Mouse (Mus musculus): ENCODE results near the gene Ubc.
"Not testable (repeated sequence)": the region's sequence is repeated elsewhere in the genome, so short reads cannot be mapped to it uniquely, and the experiment has no call there.

Ubc gene

DNA sequence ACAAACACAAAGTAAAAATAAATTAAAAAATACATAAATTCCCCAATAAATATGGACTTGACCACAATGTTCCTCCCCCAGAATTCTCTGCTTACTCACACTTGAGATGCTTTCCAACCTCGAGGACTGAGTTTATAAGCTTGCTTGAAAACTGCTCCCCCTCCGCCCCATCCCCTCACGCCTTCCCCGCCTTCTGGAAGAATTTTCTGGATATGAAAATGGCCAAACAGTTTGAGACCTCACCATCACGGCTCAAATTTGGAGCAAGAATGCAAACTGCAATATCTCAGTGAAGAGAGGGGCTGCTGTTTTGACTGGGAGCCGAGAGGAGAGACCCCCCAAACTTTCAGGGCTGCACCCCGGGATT lies 14.5 kb upstream of the Ubc start:
- DNase-seq (ENCODE audit: low spot score): no peak

DNA sequence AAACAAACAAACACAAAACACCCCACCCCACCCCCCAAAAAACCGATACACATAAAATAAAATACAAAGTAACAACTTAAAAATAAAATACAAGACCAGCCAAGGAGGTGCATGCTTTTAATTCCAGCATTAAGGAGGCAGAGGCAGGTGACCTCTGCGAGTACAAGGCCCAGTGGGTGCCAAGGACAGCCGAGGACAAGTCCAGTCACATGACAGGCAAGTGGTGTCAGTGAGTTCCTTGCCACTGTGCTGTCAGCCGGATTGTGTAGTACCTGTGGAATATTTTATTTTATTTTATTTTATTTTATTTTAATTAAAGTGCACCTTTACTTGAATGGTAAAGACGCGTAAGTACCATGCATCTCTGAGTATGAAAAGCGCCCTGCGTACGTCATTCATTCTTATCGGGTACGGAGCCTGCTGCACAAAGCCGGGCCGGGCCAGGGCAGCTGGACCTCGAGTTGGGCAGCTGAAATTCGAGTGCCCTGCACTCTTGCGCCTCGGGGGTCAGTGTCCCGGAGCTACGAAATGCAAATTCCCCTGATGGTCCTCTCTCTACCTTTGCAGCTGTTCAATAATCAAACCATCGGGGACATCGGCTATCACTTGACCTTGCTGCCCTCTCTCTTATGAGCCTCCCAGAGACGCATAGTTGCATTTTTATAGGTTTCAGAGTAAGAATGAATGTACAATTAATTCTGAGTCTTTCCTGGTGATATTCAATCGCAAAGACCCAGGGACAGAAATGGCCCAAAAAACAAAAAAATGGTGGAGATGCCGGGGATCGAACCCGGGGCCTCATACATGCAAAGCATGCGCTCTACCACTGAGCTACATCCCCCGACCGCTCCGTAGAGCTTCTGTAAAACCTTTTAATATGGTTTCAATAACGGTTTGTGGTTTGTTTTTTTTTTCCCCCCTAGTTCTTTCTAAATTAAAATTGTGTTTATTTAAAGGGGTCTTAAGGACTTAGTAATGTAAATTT lies 13.8 kb upstream of the Ubc start:
- peak; percentile 76 for DNase-seq (ENCODE audit: low spot score)

DNA sequence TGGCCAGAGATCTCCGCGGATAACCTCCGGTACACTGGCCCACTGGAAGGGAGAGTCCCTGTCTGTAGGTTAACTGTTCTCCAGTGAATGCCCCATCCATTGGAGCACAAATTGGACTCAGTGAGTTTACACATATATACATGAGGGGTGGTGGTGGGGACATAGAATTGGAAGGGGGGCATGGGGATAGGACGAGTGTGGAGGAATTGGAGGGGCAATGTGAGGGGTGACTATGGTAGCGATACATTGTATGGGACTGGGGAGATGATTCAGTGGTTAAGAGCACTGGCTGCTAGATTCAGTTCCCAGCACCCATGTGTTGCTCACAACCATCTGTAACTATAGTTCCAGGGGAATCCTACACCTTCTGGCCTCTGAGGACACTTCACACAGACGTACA lies 13.0 kb upstream of the Ubc start:
- no peak for DNase-seq (ENCODE audit: low spot score)

DNA sequence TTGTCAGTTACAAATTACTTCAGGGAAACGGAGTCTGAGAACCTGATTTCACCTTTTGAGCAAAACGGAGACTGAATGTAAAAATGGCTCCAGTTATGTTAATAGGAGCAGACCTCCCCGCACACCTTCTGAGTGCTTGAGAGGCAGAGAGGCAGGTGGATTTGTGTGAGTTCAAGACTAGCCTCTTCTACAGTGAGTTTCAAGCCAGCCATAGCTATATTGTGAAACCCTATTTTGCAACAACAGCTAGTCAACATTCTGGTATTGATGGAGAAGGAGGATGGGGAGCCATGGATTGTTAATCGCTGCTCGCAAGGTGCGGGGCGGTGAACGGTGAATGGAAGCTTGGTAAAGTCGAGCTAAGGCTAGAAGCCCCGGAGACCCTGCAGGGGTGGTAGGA lies 12.5 kb upstream of the Ubc start:
- no peak for DNase-seq (ENCODE audit: low spot score)

DNA sequence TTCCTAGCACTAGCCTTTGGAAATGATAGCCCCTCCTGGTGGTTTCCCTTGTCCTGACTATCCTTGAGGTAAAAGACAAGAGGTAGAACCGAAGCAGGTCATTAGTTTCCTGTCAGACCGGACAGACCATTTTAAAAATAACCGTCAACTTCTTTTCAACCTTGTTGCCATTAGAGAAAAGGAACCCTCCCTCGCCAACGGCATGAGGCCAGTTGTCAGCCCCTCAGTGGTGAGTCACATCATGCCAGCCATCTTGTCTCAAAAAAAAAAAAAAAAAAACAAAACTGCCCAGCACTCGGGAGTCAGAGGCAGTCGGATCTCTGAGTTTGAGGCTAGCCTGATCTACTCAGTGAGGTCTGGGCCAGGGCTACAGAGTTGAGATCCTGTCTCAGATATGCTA lies 10.9 kb upstream of the Ubc start:
- DNase-seq (ENCODE audit: low spot score): no peak

DNA sequence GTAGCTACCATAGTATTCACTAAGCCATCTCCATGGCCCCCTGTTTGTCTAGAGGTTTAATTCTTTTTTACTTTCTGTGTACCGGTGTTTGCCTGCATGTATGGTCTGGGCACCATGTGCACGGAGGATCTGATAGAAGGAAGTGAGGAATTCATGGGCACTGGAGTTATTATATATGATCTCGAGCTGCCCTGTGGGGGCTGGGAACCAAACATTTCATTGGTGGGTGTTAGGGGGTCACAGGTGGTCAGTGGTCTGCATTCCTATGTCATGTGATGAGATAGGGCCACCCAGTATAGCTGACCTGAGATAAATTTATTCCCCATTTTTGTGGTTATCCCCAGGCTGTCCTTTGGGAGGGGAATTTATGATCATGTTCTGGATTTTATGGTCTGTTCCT lies 5.0 kb upstream of the Ubc start:
- no peak for DNase-seq (ENCODE audit: low spot score)

DNA sequence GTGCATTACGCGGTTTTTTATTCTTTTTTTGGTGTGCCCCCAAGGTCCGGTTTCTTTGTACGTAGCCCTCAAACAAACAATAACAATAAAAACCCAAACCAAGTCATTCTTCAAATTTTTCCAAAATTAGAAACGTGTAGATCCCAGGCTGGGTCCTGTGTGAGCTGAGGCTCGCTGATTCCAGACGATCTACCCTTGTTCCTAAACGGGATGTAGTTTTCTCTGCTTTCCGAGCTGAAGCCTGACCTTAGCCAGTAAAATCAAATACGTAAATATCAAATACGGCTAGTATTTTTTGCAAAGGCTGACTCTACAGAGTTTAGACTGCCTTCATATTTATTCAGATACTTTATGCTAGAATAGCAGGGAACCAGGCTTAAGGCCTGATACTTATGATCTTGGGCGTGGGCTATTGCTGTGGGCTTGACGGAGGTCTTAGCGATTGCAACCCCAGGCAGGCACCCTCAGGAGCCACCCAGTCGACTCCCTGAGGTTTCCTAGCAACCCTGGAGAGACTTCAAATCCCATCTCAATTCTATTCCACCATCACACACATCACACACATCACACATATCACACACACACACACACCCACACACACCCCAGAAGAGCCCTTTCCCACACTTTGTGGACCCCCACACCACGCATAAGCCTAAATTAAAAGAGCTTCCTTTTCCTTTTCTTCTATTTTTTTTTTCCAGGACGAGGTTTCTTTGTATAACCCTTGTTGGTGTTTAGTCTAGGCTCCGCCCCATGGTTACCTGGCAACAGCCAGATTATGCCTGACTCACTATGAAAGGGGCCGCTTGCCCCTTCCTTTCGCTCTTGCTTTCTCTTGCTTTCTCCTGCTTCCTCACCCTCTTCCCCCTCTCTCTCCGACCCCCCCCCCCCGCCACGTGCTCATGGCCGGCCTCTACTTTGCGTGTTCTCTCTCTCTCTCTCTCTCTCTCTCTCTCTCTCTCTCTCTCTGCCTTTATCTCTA lies 3.9 kb upstream of the Ubc start:
- DNase-seq (ENCODE audit: low spot score): no peak

DNA sequence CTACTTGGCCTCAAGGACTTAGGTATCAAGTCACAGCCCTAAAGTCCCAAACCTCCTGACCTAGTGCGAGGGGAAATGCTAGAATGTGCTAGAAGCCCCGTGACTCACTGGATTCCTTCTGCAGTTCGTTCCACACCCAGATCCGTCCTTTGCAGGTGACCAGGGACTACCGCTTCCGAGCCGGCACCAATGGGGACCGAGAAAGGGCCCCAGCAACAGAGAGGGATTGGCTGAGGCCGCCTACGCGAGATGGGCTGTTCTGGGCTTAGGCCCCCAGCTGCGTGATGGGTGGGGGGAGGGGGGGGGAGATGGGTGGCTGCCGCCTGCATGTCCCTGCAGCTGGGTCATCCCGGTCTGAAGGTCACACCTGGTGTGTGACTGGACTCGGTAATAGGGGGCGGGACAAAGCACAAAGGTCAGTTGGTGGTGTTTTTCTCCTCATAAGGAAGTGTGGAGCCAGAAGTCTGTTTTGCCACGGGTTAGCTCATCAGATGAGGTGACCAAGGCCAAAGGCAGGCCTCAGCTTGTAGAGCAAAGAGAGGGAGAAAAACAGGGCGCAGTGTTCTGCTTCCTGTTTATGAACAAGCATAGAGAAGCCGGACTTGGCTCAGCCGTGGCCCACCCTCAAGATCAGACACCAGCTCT lies 3.1 kb upstream of the Ubc start:
- peak; percentile 95 for DNase-seq (ENCODE audit: low spot score)

DNA sequence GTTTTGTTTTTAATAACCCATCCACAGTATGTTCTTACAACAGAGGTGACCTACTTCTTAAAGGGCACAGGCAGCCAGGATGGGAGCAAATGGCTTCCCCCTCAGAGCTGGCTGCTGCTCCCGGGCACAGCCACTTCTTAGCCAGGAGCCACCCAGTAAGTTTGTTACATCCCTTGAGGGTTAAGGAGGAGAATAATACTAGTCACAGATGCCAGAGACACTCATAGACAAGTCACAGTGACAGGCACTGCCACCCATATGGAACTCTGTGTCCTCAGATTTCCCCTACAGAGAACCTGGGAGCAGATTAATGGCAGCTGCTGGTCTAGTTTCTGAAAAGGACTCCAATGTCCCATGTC lies 2.6 kb upstream of the Ubc start:
- DNase-seq (ENCODE audit: low spot score): no peak

DNA sequence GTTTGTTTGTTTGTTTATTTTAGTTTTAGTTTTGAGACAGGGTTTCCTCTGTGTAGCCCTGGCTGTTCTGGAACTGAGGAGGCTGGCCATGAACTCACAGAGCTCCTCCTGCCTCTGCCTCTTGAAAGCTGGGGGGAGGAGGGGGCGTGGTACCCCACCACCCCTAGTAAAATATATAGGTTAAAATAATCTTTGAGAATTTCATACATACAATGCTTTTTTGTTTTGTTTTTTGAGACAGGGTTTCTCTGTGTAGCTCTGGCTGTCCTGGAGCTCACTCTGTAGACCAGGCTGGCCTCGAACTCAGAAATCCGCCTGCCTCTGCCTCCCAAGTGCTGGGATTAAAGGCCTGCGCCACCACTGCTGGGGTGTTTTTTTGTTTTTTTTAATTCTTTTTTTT lies 2.2 kb upstream of the Ubc start:
- not testable (repeated sequence) for DNase-seq (ENCODE audit: low spot score)

DNA sequence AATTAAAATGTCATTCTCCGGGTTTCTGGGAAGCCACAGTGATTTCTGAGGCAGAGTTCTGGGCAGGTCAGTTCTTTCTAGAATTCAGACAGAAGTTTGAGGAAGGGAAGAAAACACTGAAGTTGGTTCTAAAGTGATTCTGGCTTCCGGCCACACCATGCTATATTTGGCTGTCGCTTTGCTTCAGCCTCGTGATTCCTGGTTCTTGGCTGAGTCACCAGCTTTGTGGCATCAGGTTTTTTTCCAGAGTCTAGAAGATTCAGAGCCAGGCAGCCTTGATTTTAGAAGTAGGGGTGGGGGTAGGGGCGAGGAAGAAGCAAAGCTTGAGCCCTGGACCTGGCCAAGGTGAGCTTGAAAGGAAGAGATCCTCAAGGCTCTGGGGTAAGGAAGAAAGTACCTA lies 1.6 kb upstream of the Ubc start:
- peak; percentile 80 for DNase-seq (ENCODE audit: low spot score)

DNA sequence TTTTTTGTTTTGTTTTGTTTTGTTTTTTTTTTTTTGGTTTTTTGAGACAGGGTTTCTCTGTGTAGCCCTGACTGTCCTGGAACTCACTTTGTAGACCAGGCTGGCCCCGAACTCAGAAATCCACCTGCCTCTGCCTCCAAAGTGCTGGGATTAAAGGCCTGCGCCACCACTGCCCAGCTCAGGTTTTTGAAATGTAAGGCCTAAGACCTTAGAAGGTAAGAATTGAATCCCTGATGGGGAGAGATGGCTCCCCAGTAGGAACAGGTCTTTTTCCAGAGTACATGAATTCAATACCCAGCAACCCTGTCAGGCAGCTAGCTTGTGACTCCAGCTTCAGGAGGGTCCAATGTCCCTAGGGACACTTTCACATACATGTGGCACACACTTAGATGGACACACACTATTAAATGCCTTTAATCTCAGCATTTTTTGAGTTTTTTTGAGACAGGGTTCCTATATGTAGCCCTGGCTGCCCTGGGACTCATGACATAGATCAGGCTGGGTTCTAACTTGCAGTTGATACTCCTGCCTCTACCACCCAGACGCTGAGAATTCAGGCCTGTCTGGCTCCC lies 990 bp upstream of the Ubc start:
- no peak for DNase-seq (ENCODE audit: low spot score)

DNA sequence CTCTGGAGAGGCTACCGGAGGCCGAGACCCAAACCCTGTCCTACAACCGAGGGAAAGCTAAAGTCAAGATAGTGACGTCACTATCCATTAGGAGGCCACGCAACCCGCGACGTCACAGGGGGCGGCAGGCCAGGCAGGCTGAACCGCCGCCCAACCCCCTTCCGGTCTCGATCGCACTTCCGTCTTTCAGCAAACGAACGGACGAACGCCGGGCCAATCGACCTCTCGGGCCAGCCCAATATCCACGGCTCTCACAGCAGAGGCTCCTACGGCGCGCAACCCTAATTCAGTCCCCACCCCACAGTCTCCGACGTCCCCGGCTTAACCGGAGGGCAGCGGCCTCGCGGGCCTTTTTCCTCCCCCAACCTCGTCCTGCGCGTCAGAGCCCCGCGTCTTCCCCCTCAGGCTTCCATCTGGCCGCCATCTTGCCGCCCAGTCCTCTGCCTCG lies 847 bp downstream of the Ubc start, which contains the start of gene Gm10382:
Gene Gm10382 (plus strand): TSS at position 192 of the 448 bp plus-strand sequence.
- DNase-seq (ENCODE audit: low spot score): peak; percentile 54

DNA sequence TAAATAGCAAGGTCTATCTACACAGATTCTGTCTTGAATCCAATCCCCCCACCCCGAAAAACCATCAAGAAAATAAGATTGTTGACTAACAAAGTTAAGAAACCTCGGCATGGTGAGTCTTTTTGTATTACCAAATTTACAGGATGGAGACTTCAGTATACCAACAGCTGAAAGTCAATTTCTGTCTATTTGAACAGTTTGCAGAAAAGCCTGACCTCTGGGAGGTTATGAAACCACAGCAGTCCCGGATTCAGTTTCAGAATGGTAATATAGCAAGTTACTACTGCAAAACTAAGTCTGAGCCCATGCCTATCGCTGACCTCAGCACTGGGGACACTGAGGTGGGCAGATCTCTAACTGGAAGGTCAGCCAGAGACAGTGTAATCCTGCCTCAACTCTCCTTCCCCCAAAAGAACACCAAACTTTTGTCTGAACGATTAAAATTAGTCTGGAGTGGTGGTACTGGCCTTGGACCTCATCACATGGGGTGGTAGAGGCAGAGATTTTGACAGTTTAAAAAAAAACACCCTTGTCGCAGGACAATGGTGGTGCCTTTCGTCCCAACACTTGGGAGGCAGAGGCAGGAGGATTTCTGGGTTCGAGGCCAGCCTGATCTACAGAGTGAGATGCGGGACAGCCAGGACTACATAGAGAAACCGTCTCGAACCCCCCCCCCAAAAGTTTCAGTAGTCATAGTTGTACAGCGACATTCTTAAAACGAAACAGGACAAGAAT lies 1.5 kb downstream of the Ubc start:
- no peak for DNase-seq (ENCODE audit: low spot score)

DNA sequence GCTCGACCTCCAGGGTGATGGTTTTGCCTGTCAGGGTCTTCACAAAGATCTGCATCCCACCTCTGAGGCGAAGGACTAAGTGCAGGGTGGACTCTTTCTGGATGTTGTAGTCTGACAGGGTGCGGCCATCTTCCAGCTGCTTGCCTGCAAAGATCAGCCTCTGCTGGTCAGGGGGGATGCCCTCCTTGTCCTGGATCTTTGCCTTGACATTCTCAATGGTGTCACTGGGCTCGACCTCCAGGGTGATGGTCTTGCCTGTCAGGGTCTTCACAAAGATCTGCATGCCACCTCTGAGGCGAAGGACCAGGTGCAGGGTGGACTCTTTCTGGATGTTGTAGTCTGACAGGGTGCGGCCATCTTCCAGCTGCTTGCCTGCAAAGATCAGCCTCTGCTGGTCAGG lies 2.7 kb downstream of the Ubc start:
- DNase-seq (ENCODE audit: low spot score): not testable (repeated sequence)

DNA sequence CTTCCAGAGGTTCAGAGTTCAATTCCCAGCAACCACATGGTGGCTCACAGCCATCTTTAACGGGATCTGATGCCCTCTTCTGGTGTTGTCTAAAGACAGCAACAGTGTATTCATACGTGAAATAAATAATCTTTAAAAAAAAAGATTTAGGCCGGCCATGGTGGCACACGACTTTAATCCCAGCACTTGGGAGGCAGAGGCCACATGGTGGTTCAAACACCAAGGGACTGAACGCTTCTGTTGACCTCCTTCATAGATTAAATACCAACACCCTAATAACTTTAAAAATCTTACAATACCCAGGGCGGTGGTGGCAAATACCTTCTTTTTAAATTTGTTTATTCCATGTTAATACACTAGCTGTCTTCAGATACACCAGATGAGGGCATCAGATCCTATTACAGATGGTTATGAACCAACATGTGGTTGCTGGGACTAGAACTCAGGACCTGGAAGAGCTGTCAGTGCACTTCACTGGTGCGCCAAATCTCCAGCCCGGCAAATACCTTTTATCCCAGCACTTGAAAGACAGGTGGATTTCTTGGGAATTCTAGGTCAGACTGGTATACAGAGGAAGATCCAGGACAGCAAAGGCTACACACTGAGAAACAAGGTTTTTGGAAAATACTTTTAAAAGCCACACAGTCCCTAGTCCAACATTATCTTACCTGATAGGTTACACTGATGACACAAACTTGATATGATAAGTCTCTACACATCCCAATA lies 4.6 kb downstream of the Ubc start:
- DNase-seq (ENCODE audit: low spot score): no peak

DNA sequence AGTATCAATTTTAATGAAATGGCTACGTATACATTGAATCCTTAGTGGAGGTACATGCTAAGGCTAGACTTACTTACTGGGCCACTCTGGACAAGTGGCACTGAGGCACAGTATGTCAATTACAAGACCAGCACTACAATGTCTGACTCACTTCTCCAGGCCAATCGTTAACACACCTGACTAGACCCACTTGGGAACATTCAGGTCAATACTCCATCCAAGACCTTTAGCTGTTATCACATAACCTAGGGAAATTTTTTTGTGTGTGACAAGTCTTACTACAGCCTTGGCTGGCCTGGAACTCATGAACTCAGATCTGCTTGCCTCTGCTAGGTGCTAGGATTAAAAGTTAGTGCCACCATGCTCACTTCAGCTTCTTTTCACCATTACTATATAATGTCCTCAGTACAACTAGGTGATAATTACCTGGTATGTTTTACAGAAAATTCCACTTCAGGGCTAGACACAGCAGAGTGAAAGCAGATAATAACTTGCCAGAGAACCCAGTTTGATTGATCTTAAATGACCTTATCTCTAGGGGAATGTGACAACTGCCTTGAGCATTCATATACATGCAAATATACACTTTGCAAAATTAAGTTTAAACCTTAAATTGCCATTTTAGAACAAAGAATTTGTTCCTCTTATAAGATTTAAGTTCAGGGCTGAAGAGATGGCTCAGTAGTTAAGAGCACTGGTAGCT lies 5.3 kb downstream of the Ubc start:
- DNase-seq (ENCODE audit: low spot score): no peak

DNA sequence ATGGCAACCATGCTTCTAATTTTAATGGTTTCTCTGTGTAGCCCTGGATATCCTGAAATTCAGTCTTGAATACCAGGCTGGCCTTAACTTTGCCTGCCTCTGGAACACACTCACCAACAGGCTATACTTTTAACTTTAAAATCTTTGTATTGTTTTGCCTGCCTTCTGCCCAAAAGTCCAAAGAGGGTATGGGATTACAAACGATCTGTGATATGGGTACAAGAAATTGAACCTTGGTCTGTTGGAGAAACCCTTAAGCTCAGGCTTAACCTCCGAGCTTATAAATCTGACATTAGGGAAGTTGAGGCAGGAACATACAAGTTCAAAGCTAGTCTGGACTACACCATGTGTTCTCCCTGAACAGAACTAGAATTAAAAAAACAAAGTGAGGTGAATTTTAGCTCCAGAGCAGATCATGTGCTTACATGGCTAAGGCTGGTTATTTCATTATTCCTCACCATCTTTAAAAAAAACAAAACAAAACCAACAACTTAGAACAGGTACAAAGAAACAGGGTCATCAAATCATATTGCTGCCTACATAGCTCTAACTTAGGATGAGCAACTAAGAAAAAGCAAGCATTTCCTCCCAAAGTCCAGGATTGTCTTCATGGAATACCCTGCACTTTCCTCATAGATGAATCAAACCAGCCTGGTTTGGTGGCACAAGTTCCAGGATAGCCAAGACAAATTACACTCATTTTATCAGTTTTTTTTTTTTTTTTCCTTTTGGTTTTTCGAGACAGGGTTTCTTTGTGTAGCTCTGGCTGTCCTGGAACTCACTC lies 6.2 kb downstream of the Ubc start:
- no peak for DNase-seq (ENCODE audit: low spot score)

All from layer of hippocampus, adult 9-10 months (tissue).